Mouse (Mus musculus) heart, embryonic 15.5 days (tissue): Measurements from ENCODE around the gene Lysmd1. TPM values are rescaled to one million over a fixed set of nuclear protein-coding genes. Genes with fewer than 3 reads are reported as not detected.
"Not testable (repeated sequence)": the region's sequence is repeated elsewhere in the genome, so short reads cannot be mapped to it uniquely, and the experiment has no call there.

ENCODE experiments used
- ATAC-seq: fragments of 200-750 bp; cut with Nextera tagmentation; replicated peaks from 2 replicates; pipeline ENCODE4 v1.8.0; 2017; ENCODE audit warnings: low read depth, moderate TSS enrichment; ENCODE audit not compliant: insufficient number of reproducible peaks, insufficient read depth, low FRiP score
- H3K27ac ChIP-seq: fragments of 300-500 bp; sonication (generic); 2 replicates; pipeline ENCODE4 v1.5.1; 2015; ENCODE audit warnings: mild to moderate bottlenecking, inconsistent platforms
- H3K27me3 ChIP-seq: fragments of 300-500 bp; sonication (generic); 2 replicates; pipeline ENCODE4 v1.6.1; 2015; ENCODE audit warnings: inconsistent platforms
- H3K36me3 ChIP-seq: fragments of 300-500 bp; sonication (generic); 2 replicates; pipeline ENCODE4 v1.6.1; 2015; ENCODE audit warnings: mild to moderate bottlenecking, inconsistent platforms
- H3K4me1 ChIP-seq: fragments of 300-500 bp; sonication (generic); replicated peaks from 2 replicates; pipeline ENCODE4 v1.6.1; 2015; ENCODE audit warnings: inconsistent platforms
- H3K4me2 ChIP-seq: fragments of 300-500 bp; sonication (generic); 2 replicates; pipeline ENCODE4 v1.6.1; 2015; ENCODE audit warnings: inconsistent platforms, mild to moderate bottlenecking, moderate library complexity
- H3K4me3 ChIP-seq: fragments of 300-500 bp; sonication (generic); 2 replicates; pipeline ENCODE4 v1.5.1; 2015; ENCODE audit warnings: mild to moderate bottlenecking, inconsistent platforms
- H3K9ac ChIP-seq: fragments of 300-500 bp; sonication (generic); 2 replicates; pipeline ENCODE4 v1.6.1; 2015; ENCODE audit warnings: mild to moderate bottlenecking, inconsistent platforms
- H3K9me3 ChIP-seq: fragments of 300-500 bp; sonication (generic); replicated peaks from 2 replicates; pipeline ENCODE4 v1.6.1; 2016; ENCODE audit warnings: inconsistent platforms
- WGBS: fragments of 180-500 bp; shearing (Covaris S2); methylation state at CpG from one replicate; pipeline ENCODE4 v1.1.7; 2015; ENCODE audit warnings: mixed read lengths; 5-methylcytosine and 5-hydroxymethylcytosine counted together
- polyA plus RNA-seq: library from polyadenylated mRNA; unstranded; fragments of >200 nt; fragmentation: Nextera tagmentation; extraction: Ambion mirVana; gene quantifications from 2 replicates; pipeline ENCODE4 v1.2.1, GENCODE M21; 2015

Gene Lysmd1
- polyA plus RNA-seq, result 9.4 and 10.4 TPM in 2 replicates

- H3K9me3 ChIP-seq, result no peaks in the 10 kb centered on the region
- peaks cover 18% of the 10 kb centered on the region for H3K36me3 ChIP-seq
- H3K4me3 ChIP-seq, result peak within 1 kb of the TSS; percentile 74
- peaks cover 21% of the 10 kb centered on the region for H3K4me1 ChIP-seq
- H3K27me3 ChIP-seq, result no peaks in the 10 kb centered on the region
- H3K4me2 ChIP-seq, result peak within 1 kb of the TSS; percentile 92
- peak within 1 kb of the TSS; percentile 80 for H3K27ac ChIP-seq
- H3K9ac ChIP-seq, result peak within 1 kb of the TSS; percentile 81
- ATAC-seq, result peak; percentile 89
- under 1% methylated on average over 20 of the region's 20 CpGs for WGBS
These were observed at the start of gene Lysmd1, which contains the start of gene Scnm1 for GRCm38 (mm10) chr3:95133680-95134101. Gene Lysmd1 (plus strand): TSS chr3:95134088. Gene Scnm1 (minus strand): TSS chr3:95134011.

GRCm38 (mm10) chr3:95088071-95088470, 45.8 kb upstream of the Lysmd1 start:
- WGBS, result 92% methylated on average over 1 of the region's 1 CpGs
- Histone ChIP-seq H3K4me2 (no peak overlapping the region), H3K36me3 (no peaks in the 10 kb centered on the region), H3K4me1 (no peaks in the 10 kb centered on the region), H3K4me3 (no peak overlapping the region), H3K9ac (no peak overlapping the region), H3K27ac (no peak overlapping the region), H3K27me3 (no peaks in the 10 kb centered on the region), H3K9me3 (no peaks in the 10 kb centered on the region)
- no peak for ATAC-seq

- no peak overlapping the region for H3K9ac ChIP-seq
- H3K27me3 ChIP-seq, result no peaks in the 10 kb centered on the region
- H3K9me3 ChIP-seq, result no peaks in the 10 kb centered on the region
- H3K27ac ChIP-seq, result no peak overlapping the region
- 36% methylated on average over 2 of the region's 2 CpGs for WGBS
- H3K4me3 ChIP-seq, result no peak overlapping the region
- peaks cover 17% of the 10 kb centered on the region for H3K4me1 ChIP-seq
- no peak overlapping the region for H3K4me2 ChIP-seq
- no peak for ATAC-seq
- 0 out of 2 replicates have a peak, but pooled peaks cover 3% of the 10 kb centered on the region for H3K36me3 ChIP-seq
These were observed 33.0 kb upstream of the Lysmd1 start for GRCm38 (mm10) chr3:95100854-95101253.

GRCm38 (mm10) chr3:95105121-95105520, 28.8 kb upstream of the Lysmd1 start:
- Histone ChIP-seq H3K36me3 (0 out of 2 replicates have a peak, but pooled peaks cover 3% of the 10 kb centered on the region), H3K27ac (peak overlapping the region; percentile 87), H3K9me3 (no peaks in the 10 kb centered on the region), H3K4me1 (peaks cover 13% of the 10 kb centered on the region), H3K4me3 (peak overlapping the region; percentile 73), H3K9ac (peak overlapping the region; percentile 87), H3K27me3 (no peaks in the 10 kb centered on the region), H3K4me2 (peak overlapping the region; percentile 77)
- WGBS, result 19% methylated on average over 4 of the region's 4 CpGs
- no peak for ATAC-seq

- peak overlapping the region; percentile 87 for H3K9ac ChIP-seq
- H3K4me2 ChIP-seq, result peak overlapping the region; percentile 77
- WGBS, result under 1% methylated on average over 16 of the region's 16 CpGs
- H3K27ac ChIP-seq, result peak overlapping the region; percentile 87
- peaks cover 18% of the 10 kb centered on the region for H3K4me1 ChIP-seq
- no peaks in the 10 kb centered on the region for H3K27me3 ChIP-seq
- peak overlapping the region; percentile 73 for H3K4me3 ChIP-seq
- H3K36me3 ChIP-seq, result 0 out of 2 replicates have a peak, but pooled peaks cover 3% of the 10 kb centered on the region
- ATAC-seq, result no peak
- no peaks in the 10 kb centered on the region for H3K9me3 ChIP-seq
These were observed 28.1 kb upstream of the Lysmd1 start for GRCm38 (mm10) chr3:95105586-95106337.

- Histone ChIP-seq H3K9me3 (no peaks in the 10 kb centered on the region), H3K9ac (peak within 1 kb of the TSS; percentile 87), H3K4me1 (peaks cover 18% of the 10 kb centered on the region), H3K4me2 (peak within 1 kb of the TSS; percentile 77), H3K4me3 (peak within 1 kb of the TSS; percentile 73), H3K27ac (peak within 1 kb of the TSS; percentile 87), H3K27me3 (no peaks in the 10 kb centered on the region), H3K36me3 (0 out of 2 replicates have a peak, but pooled peaks cover 3% of the 10 kb centered on the region)
- peak; percentile 90 for ATAC-seq
- WGBS, result under 1% methylated on average over 51 of the region's 51 CpGs
These were observed 27.4 kb upstream of the Lysmd1 start, which contains the start of gene Pip5k1a for GRCm38 (mm10) chr3:95106338-95107117. Gene Pip5k1a (minus strand): TSS chr3:95106930.

GRCm38 (mm10) chr3:95107308-95107707, 26.6 kb upstream of the Lysmd1 start:
- not testable (repeated sequence) for ATAC-seq, H3K27ac ChIP-seq, H3K9ac ChIP-seq, H3K9me3 ChIP-seq, H3K36me3 ChIP-seq, H3K27me3 ChIP-seq
- H3K4me3 ChIP-seq, result peak overlapping the region; percentile 73
- H3K4me2 ChIP-seq, result peak overlapping the region; percentile 63
- H3K4me1 ChIP-seq, result peaks cover 24% of the 10 kb centered on the region

- no peak overlapping the region for H3K4me3 ChIP-seq
- no peak overlapping the region for H3K9ac ChIP-seq
- H3K27me3 ChIP-seq, result no peaks in the 10 kb centered on the region
- H3K27ac ChIP-seq, result no peak overlapping the region
- no peak for ATAC-seq
- no peak overlapping the region for H3K4me2 ChIP-seq
- 58% methylated on average over 2 of the region's 2 CpGs for WGBS
- H3K4me1 ChIP-seq, result peaks cover 27% of the 10 kb centered on the region
- H3K36me3 ChIP-seq, result 0 out of 2 replicates have a peak, but pooled peaks cover 3% of the 10 kb centered on the region
- no peaks in the 10 kb centered on the region for H3K9me3 ChIP-seq
These were observed 26.0 kb upstream of the Lysmd1 start for GRCm38 (mm10) chr3:95107898-95108297.

- Histone ChIP-seq H3K4me1 (peaks cover 18% of the 10 kb centered on the region), H3K4me2 (peak within 1 kb of the TSS; percentile 57), H3K36me3 (0 out of 2 replicates have a peak, but pooled peaks cover 12% of the 10 kb centered on the region), H3K27me3 (no peaks in the 10 kb centered on the region), H3K9me3 (no peaks in the 10 kb centered on the region), H3K27ac (peak within 1 kb of the TSS; percentile 98), H3K4me3 (peak within 1 kb of the TSS; percentile 86), H3K9ac (peak within 1 kb of the TSS; percentile 85)
- ATAC-seq, result peak; percentile 65
- under 1% methylated on average over 54 of the region's 54 CpGs for WGBS
These were observed 22.8 kb upstream of the Lysmd1 start, which contains the start of gene Vps72 for GRCm38 (mm10) chr3:95110911-95111726. Gene Vps72 (plus strand): TSS chr3:95111022.

GRCm38 (mm10) chr3:95112760-95113159, 21.1 kb upstream of the Lysmd1 start:
- Histone ChIP-seq H3K27ac (no peak overlapping the region), H3K4me2 (no peak overlapping the region), H3K4me1 (peaks cover 18% of the 10 kb centered on the region), H3K9ac (no peak overlapping the region), H3K36me3 (peaks cover 15% of the 10 kb centered on the region; the same call in 1 of the 2 replicates), H3K9me3 (no peaks in the 10 kb centered on the region), H3K4me3 (no peak overlapping the region), H3K27me3 (no peaks in the 10 kb centered on the region)
- 96% methylated on average over 1 of the region's 1 CpGs for WGBS
- no peak for ATAC-seq
